Mouse (Mus musculus) heart, postnatal 0 days (tissue): ENCODE measurements around the gene Rab11fip3. TPM values are rescaled to one million over a fixed set of nuclear protein-coding genes. Genes with fewer than 3 reads are reported as not detected.
"Not testable (repeated sequence)": the region's sequence is repeated elsewhere in the genome, so short reads cannot be mapped to it uniquely, and the experiment has no call there.

Source experiments
- ATAC-seq: fragments of 200-750 bp; cut with Nextera tagmentation; 2 replicates; pipeline ENCODE4 v1.8.0; 2017; ENCODE audit warnings: low read depth, moderate number of reproducible peaks, moderate library complexity; ENCODE audit not compliant: insufficient read depth
- DNase-seq: peaks from one replicate; pipeline ENCODE4 v3.0.0-alpha.2; 2016; ENCODE audit warnings: low spot score
- H3K27ac ChIP-seq: fragments of 300-500 bp; sonication (generic); 2 replicates; pipeline ENCODE4 v1.5.1; 2014; ENCODE audit warnings: low read depth, mild to moderate bottlenecking
- H3K27me3 ChIP-seq: fragments of 300-500 bp; sonication (generic); 2 replicates; pipeline ENCODE4 v1.6.1; 2014; ENCODE audit warnings: low read length, mixed read lengths; ENCODE audit not compliant: control insufficient read depth, insufficient read depth
- H3K36me3 ChIP-seq: fragments of 300-500 bp; sonication (generic); replicated peaks from 2 replicates; pipeline ENCODE4 v1.6.1; 2014; ENCODE audit warnings: low read length, mixed read lengths; ENCODE audit not compliant: control insufficient read depth, insufficient read depth
- H3K4me1 ChIP-seq: fragments of 300-500 bp; sonication (generic); 2 replicates; pipeline ENCODE4 v1.6.1; 2014; ENCODE audit warnings: antibody characterized with exemption; ENCODE audit not compliant: control insufficient read depth, insufficient read depth
- H3K4me2 ChIP-seq: fragments of 300-500 bp; sonication (generic); 2 replicates; pipeline ENCODE4 v1.6.1; 2014; ENCODE audit warnings: low read depth, mild to moderate bottlenecking, low read length, moderate library complexity
- H3K4me3 ChIP-seq: fragments of 300-500 bp; sonication (generic); 2 replicates; pipeline ENCODE4 v1.5.1; 2014; ENCODE audit warnings: low read depth, low read length
- H3K9ac ChIP-seq: fragments of 300-500 bp; sonication (generic); replicated peaks from 2 replicates; pipeline ENCODE4 v1.6.1; 2014; ENCODE audit warnings: low read depth, low read length, mixed read lengths
- H3K9me3 ChIP-seq: fragments of 300-500 bp; sonication (generic); replicated peaks from 2 replicates; pipeline ENCODE4 v1.6.1; 2016; ENCODE audit warnings: low read length; ENCODE audit not compliant: control insufficient read depth
- CTCF ChIP-seq: IDR thresholded peaks from 2 replicates; pipeline ENCODE4 v1.5.1; 2016; ENCODE audit warnings: antibody characterized with exemption, control low read depth, low read depth
- EP300 ChIP-seq: IDR thresholded peaks from 2 replicates; pipeline ENCODE4 v1.6.1; 2016; ENCODE audit warnings: antibody characterized with exemption, low read depth
- WGBS: fragments of 180-500 bp; shearing (Covaris S2); extraction: QIAGEN DNeasy Blood & Tissue Kit; methylation state at CpG from one replicate; pipeline ENCODE4 v1.1.7; 2014; 5-methylcytosine and 5-hydroxymethylcytosine counted together
- polyA plus RNA-seq: library from polyadenylated mRNA; unstranded; fragments of >200 nt; fragmentation: Nextera tagmentation; extraction: Ambion mirVana; gene quantifications from 2 replicates; pipeline ENCODE4 v1.2.1, GENCODE M21; 2015
- total RNA-seq: library from RNA; depleted of rRNA; stranded (reverse); fragments of >200 nt; gene quantifications from 2 replicates; pipeline ENCODE4 v1.2.3, GENCODE M21; 2014; ENCODE audit warnings: low replicate concordance

Gene Rab11fip3
- total and polyA plus RNA-seq, 2 experiments from 2014 or later: 7.9 to 8.7 TPM

DNA sequence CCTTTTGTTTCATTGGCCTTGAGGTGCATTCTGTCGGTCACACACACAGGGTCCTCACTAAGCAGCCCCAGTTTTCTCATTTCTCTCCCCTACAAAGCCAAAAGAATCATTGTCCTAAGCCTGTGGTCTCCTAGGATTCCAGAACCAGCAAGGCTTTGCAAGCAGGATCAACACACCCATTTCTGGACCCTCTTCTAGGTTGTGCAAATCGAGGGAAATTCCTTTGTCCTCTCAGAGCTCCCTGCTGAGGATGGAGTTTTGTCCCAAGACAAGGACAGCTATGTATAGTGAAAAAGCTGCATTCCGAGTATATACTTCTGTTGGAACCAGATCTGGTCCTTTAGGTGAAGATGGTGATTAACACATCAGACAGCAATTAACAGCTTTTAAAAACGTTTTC is 40.8 kb upstream of the Rab11fip3 start:
- 0 out of 2 replicates have a peak, but pooled peaks cover 7% of the 10 kb centered on the region for H3K4me1 ChIP-seq
- H3K4me3 ChIP-seq: no peak overlapping the region
- H3K9ac ChIP-seq: no peak overlapping the region
- no peaks in the 10 kb centered on the region for H3K9me3 ChIP-seq
- no peak overlapping the region for H3K27ac ChIP-seq
- TF ChIP-seq CTCF (no peak), EP300 (no peak)
- no peak overlapping the region for H3K4me2 ChIP-seq
- no peak for ATAC-seq
- no peaks in the 10 kb centered on the region for H3K36me3 ChIP-seq
- DNase-seq: no peak
- peaks cover 53% of the 10 kb centered on the region for H3K27me3 ChIP-seq
- 36% methylated on average over 4 of the region's 4 CpGs for WGBS

DNA sequence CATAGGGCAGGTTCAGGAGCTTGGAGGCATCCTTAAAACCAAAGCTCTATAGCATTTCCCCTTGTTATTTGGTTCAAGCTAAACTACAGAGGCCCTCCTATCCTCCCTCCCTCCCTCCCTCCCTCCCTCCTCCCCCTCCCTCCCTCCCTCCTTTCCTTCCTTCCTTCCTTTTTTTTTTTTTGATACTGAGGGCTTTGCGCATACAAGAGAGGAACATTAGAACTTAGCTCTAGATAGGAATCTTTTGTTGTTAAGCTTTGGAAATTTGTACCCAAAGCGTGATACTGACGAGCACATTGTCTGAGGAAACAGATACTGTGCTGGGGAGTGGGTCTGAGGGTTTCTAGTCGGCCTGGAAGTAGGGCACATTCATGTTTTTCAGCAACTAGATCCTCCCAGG is 36.3 kb upstream of the Rab11fip3 start:
- ATAC-seq: no peak

DNA sequence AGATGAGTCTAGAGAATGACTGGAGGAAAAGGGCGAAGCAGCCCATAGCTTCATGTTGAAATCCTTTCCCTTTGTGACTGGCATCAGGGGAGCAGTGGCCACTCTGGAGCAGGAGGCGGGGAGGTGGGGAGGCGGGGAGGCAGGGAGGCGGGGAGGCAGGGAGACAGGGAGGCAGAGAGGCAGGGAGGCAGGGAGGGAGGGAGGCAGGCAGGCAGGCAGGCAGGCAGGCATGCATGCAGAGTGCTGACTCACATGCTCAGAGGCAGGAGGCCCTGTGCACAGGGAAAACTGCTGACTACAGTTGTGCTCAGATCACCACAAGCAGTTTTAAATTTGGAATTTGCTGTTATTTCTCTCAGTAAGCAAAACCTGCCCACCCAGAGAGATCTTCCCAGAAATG is 32.1 kb upstream of the Rab11fip3 start:
- Histone ChIP-seq H3K27ac (no peak overlapping the region), H3K36me3 (no peaks in the 10 kb centered on the region), H3K4me2 (no peak overlapping the region), H3K27me3 (no peaks in the 10 kb centered on the region), H3K9ac (no peak overlapping the region), H3K4me1 (no peaks in the 10 kb centered on the region), H3K9me3 (no peaks in the 10 kb centered on the region), H3K4me3 (no peak overlapping the region)
- no peak for TF ChIP-seq EP300
- no peak for TF ChIP-seq CTCF
- WGBS: 36% methylated on average over 4 of the region's 4 CpGs
- ATAC-seq (no peak), DNase-seq (no peak)

More for the DNA sequence above, 36.3 kb upstream of the Rab11fip3 start:
- Histone ChIP-seq H3K4me2 (no peak overlapping the region), H3K27me3 (peaks cover 9% of the 10 kb centered on the region), H3K4me3 (no peak overlapping the region), H3K9ac (no peak overlapping the region), H3K4me1 (no peaks in the 10 kb centered on the region), H3K9me3 (no peaks in the 10 kb centered on the region), H3K36me3 (no peaks in the 10 kb centered on the region), H3K27ac (no peak overlapping the region)
- no peak for DNase-seq
- TF ChIP-seq CTCF: no peak
- TF ChIP-seq EP300: no peak
- 43% methylated on average over 4 of the region's 4 CpGs for WGBS

DNA sequence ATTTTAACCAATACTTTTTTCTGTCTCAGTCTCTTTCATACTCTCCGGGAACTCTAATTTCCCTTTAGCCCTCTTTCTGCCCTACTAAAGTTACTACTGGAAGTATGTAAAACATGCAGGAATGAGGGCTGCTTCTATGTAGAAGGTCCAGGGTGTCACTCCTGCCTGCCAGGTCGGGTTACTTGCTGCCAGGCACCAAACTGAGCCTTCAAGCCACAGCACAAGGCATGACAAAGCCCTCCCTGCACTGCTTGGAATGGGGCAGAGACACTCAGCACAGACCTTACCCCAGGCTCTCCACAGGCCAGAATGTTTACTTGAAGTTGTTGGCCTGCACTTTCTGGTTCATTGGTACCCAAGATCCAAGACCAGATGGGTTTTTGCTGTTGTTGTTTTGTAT is 30.8 kb upstream of the Rab11fip3 start:
- no peak for ATAC-seq
- Histone ChIP-seq H3K27ac (no peak overlapping the region), H3K27me3 (no peaks in the 10 kb centered on the region), H3K9ac (no peak overlapping the region), H3K9me3 (no peaks in the 10 kb centered on the region), H3K36me3 (no peaks in the 10 kb centered on the region), H3K4me3 (no peak overlapping the region), H3K4me2 (no peak overlapping the region), H3K4me1 (no peaks in the 10 kb centered on the region)
- TF ChIP-seq CTCF: no peak
- TF ChIP-seq EP300: no peak
- 37% methylated on average over 2 of the region's 2 CpGs for WGBS
- no peak for DNase-seq

DNA sequence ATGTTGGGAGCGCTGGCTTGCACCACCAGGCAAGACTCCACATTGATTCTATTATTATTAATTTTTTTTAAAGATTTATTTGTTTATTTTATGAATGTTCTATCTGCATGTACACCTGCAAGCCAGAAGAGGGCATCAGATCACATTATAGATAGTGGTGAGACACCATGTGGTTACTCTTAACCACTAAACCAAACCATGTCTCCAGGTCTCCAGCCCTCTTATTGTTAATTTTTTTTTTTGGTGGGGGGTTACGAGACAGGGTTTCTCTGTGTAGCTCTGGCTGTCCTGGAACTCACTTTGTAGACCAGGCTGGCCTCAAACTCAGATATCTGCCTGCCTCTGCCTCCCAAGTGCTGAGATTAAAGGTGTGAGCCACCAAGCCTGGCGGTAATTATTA is 30.0 kb upstream of the Rab11fip3 start:
- not testable (repeated sequence) for H3K9me3 ChIP-seq, H3K4me3 ChIP-seq, DNase-seq, H3K27ac ChIP-seq, H3K27me3 ChIP-seq, H3K36me3 ChIP-seq, H3K9ac ChIP-seq, H3K4me1 ChIP-seq, ATAC-seq, H3K4me2 ChIP-seq
- WGBS: 70% methylated on average over 3 of the region's 3 CpGs
- 0 out of 2 replicates have a peak, but pooled peaks have one; percentile 7 for TF ChIP-seq CTCF

DNA sequence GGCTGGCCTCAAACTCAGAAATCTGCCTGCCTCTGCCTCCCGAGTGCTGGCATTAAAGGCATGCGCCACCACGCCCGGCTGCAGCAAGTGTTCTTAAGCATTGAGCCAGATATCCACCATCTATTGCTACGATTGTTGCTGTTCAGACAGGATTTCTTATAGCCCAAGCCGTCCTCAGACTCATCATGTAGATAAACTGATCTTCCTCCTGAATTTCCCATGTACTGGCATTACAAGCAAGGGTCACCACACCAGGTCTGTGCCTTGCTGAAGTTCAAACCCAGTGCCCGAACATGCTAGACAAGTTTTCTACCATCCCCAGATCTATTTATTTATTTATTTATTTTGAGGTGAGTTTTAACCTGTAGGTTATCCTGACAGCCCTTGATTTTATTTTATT is 29.1 kb upstream of the Rab11fip3 start:
- ATAC-seq (no peak), DNase-seq (no peak)
- H3K27me3 ChIP-seq: no peaks in the 10 kb centered on the region
- H3K36me3 ChIP-seq: no peaks in the 10 kb centered on the region
- no peak for TF ChIP-seq CTCF
- TF ChIP-seq EP300: no peak
- no peak overlapping the region for H3K4me2 ChIP-seq
- no peak overlapping the region for H3K27ac ChIP-seq
- no peaks in the 10 kb centered on the region for H3K9me3 ChIP-seq
- 88% methylated on average over 7 of the region's 7 CpGs for WGBS
- no peaks in the 10 kb centered on the region for H3K4me1 ChIP-seq
- no peak overlapping the region for H3K4me3 ChIP-seq
- no peak overlapping the region for H3K9ac ChIP-seq
